Mouse (Mus musculus) CH12.LX (cell line): ENCODE results near the gene Eva1b. TPM values are rescaled to one million over a fixed set of nuclear protein-coding genes. Genes with fewer than 3 reads are reported as not detected.

ENCODE experiments used
- DNase-seq: peaks from one replicate; pipeline ENCODE4 v3.0.0-alpha.2; 2013; ENCODE audit errors: extremely low read depth
- H3K27ac ChIP-seq: 2 replicates; pipeline ENCODE4 v1.5.1; 2012; ENCODE audit warnings: low read depth, mild to moderate bottlenecking, control low read depth, moderate library complexity; ENCODE audit not compliant: insufficient read depth
- H3K27me3 ChIP-seq: replicated peaks from 2 replicates; pipeline ENCODE3; 2012; ENCODE audit warnings: inconsistent platforms
- H3K36me3 ChIP-seq, 2 experiments: replicated peaks in 1 of 2; 2 replicates each; pipeline versions ENCODE3 to v1.6.1; 2012; ENCODE audit warnings: inconsistent platforms in 1 of 2, low read length in 1 of 2, mild to moderate bottlenecking in 1 of 2, mixed read lengths in 1 of 2, moderate library complexity in 1 of 2; ENCODE audit not compliant: control insufficient read depth in 1 of 2, insufficient read depth in 1 of 2
- H3K4me1 ChIP-seq, 2 experiments: 2 replicates each; pipeline ENCODE4 v1.6.1; 2012; ENCODE audit warnings: inconsistent platforms in 1 of 2, moderate library complexity in 1 of 2; ENCODE audit not compliant: insufficient read depth in 2 of 2, control insufficient read depth in 1 of 2
- H3K4me2 ChIP-seq: 2 replicates; pipeline ENCODE4 v1.6.1; 2012; ENCODE audit warnings: low read depth, mild to moderate bottlenecking, control low read depth; ENCODE audit not compliant: poor library complexity, insufficient read depth, severe bottlenecking
- H3K4me3 ChIP-seq, 3 experiments: fragments of 150-350 bp in 1 of 3; sonication (generic) in 1 of 3; replicated peaks in 1 of 3; 2 replicates each; pipeline versions ENCODE3 to v1.5.1; 2011 to 2012; ENCODE audit warnings: low read depth in 2 of 3, low read length in 2 of 3, mild to moderate bottlenecking in 2 of 3, moderate library complexity in 2 of 3, control low read depth in 1 of 3, improper control_type of control experiment in 1 of 3, inconsistent platforms in 1 of 3, mixed read lengths in 1 of 3; ENCODE audit not compliant: poor library complexity in 1 of 3
- H3K79me2 ChIP-seq: replicated peaks from 2 replicates; pipeline ENCODE4 v1.6.1; 2012; ENCODE audit warnings: mild to moderate bottlenecking, moderate library complexity; ENCODE audit not compliant: control insufficient read depth, poor library complexity, insufficient read depth, severe bottlenecking; ENCODE audit errors: extremely low read depth
- H3K9ac ChIP-seq: 2 replicates; pipeline ENCODE4 v1.6.1; 2012; ENCODE audit warnings: low read depth, mild to moderate bottlenecking, control low read depth, moderate library complexity; ENCODE audit not compliant: insufficient read depth
- H3K9me3 ChIP-seq: replicated peaks from 2 replicates; pipeline ENCODE3; 2012; ENCODE audit warnings: low read length, inconsistent platforms, mixed read lengths
- CTCF ChIP-seq, 2 experiments: IDR thresholded peaks in 1 of 2; conservative IDR thresholded peaks in 1 of 2; 2 replicates each; pipeline ENCODE4 v1.5.1; 2011 to 2012; ENCODE audit warnings: low read depth in 2 of 2, low read length in 2 of 2, improper control_type of control experiment in 1 of 2, inconsistent platforms in 1 of 2, mild to moderate bottlenecking in 1 of 2, moderate library complexity in 1 of 2
- ELF1 ChIP-seq: IDR thresholded peaks from 2 replicates; pipeline ENCODE4 v1.6.1; 2014; ENCODE audit warnings: low read depth, mild to moderate bottlenecking, inconsistent platforms, low read length, improper control_type of control experiment
- EP300 ChIP-seq: IDR thresholded peaks from 2 replicates; pipeline ENCODE4 v1.6.1; 2011; ENCODE audit warnings: low read length, improper control_type of control experiment
- ETS1 ChIP-seq: conservative IDR thresholded peaks from 2 replicates; pipeline ENCODE4 v1.6.1; 2012; ENCODE audit warnings: low read depth, mild to moderate bottlenecking, inconsistent platforms, low read length, improper control_type of control experiment, moderate library complexity
- JUN ChIP-seq: IDR thresholded peaks from 2 replicates; pipeline ENCODE4 v1.6.1; 2011; ENCODE audit warnings: low read depth, mild to moderate bottlenecking, low read length, improper control_type of control experiment, moderate library complexity; ENCODE audit not compliant: insufficient read depth
- KAT2A ChIP-seq: IDR thresholded peaks from 2 replicates; pipeline ENCODE4 v1.6.1; 2012; ENCODE audit warnings: low read length, improper control_type of control experiment, inconsistent platforms; ENCODE audit not compliant: insufficient replicate concordance
- MAFK ChIP-seq: IDR thresholded peaks from 2 replicates; pipeline ENCODE4 v1.6.1; 2011; ENCODE audit warnings: low read length, improper control_type of control experiment; ENCODE audit not compliant: insufficient replicate concordance
- MYC ChIP-seq: IDR thresholded peaks from 2 replicates; pipeline ENCODE4 v1.6.1; 2011; ENCODE audit warnings: low read depth, mild to moderate bottlenecking, improper control_type of control experiment, low read length
- NELFE ChIP-seq: IDR thresholded peaks from 2 replicates; pipeline ENCODE4 v1.6.1; 2011; ENCODE audit warnings: low read depth, low read length, improper control_type of control experiment
- POLR2AphosphoS2 ChIP-seq: IDR thresholded peaks from 2 replicates; pipeline ENCODE4 v1.6.1; 2011; ENCODE audit warnings: low read depth, low read length, improper control_type of control experiment
- RAD21 ChIP-seq: IDR thresholded peaks from 2 replicates; pipeline ENCODE4 v1.6.1; 2011; ENCODE audit warnings: low read depth, mild to moderate bottlenecking, low read length, improper control_type of control experiment, moderate library complexity
- SMC3 ChIP-seq: IDR thresholded peaks from 2 replicates; pipeline ENCODE4 v1.6.1; 2011; ENCODE audit warnings: low read depth, low read length, improper control_type of control experiment
- TBP ChIP-seq: conservative IDR thresholded peaks from 2 replicates; pipeline ENCODE4 v1.6.1; 2011; ENCODE audit warnings: low read depth, low read length, improper control_type of control experiment
- ZNF384 ChIP-seq: IDR thresholded peaks from 2 replicates; pipeline ENCODE4 v1.6.1; 2012; ENCODE audit warnings: low read depth, low read length, improper control_type of control experiment, inconsistent platforms
- dilution Hi-C: fragments of 300-500 bp; cut with MboI; formaldehyde crosslinking; loops from 2 replicates; pipeline ENCODE4 v1.14.3; 2020; ENCODE audit warnings: low sequenced_read_pairs; ENCODE audit not compliant: extremely low pct_unique_long_range_greater_than_20kb, extremely low pct_ligation_motif_present
- in situ Hi-C: fragments of 300-500 bp; cut with MboI; formaldehyde crosslinking; loops from 3 replicates; pipeline ENCODE4 v1.14.3; 2019; ENCODE audit warnings: low sequenced_read_pairs, low pct_ligation_motif_present, low pct_unique_long_range_greater_than_20kb, mixed read lengths
- polyA plus RNA-seq: library from polyadenylated mRNA; unstranded; fragments of >175 nt; gene quantifications from 2 replicates; pipeline ENCODE4 v1.2.1, GENCODE M21; 2012; ENCODE audit warnings: low read depth; ENCODE audit not compliant: insufficient read length
- total RNA-seq, 2 experiments: library from RNA; depleted of rRNA; stranded (reverse); fragments of 300-350 nt in 1 of 2; fragments of >200 nt in 1 of 2; gene quantifications; 2 replicates each; pipeline ENCODE4 v1.2.3; 2012 to 2014

Eva1b gene
- total and polyA plus RNA-seq, 3 experiments: 0.97 to 4.3 (median 1.3) TPM

DNA sequence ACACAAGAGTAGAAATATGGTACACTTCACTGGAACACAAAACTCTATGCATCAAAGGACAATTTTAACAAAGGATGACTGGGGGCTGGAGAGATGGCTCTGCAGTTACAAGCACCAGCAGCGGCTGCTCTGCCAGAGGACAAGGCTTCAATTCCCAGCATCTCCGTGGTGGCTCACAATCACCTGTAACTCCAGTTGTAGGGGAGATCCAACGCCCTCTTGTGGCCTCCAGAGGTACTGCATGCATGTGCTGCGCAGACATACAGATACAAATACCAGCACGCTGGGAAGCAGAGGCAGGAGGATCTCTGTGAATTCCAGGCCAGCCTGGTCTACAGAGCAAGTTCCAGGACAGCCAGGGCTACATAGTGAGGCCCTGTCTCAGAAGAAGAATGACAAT is 9.1 kb downstream of the Eva1b start:
- in situ Hi-C loops: no loop called here
- dilution Hi-C loops: no loop called here
- TF ChIP-seq ZNF384 (no peak), EP300 (no peak), NELFE (0 out of 2 replicates have a peak, but pooled peaks have one; percentile 24), ETS1 (no peak), SMC3 (peak; percentile 39), MYC (no peak), CTCF (conservative IDR thresholded peaks at IDR 0.05 in 1 of 2, IDR thresholded peaks at IDR 0.05 in 1 of 2; ENCODE audit: low read depth in 2 of 2, low read length in 2 of 2) (peak; percentile 61 to 85), JUN (no peak)

DNA sequence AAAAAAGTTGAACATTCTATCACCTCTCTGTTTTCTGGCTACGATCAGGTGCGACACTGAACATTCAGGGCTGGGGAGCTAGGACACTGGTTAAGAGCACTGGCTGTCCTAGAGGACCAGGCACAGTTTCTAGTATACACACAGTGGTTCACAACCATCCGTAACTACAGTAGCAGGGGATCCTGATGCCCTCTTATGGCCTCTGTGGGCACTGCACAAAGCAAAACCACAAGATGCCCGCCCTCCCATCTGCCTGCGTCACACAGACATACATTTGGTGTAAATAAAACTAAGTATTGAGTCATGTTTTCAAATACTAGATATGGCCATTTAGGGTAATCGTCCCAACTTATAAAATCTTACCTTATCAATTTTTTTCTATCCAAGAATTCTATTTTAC is 10.0 kb downstream of the Eva1b start:
- TF ChIP-seq SMC3: 0 out of 2 replicates have a peak, but pooled peaks have one; percentile 32
- TF ChIP-seq MAFK: no peak
- TF ChIP-seq RAD21: peak; percentile 24
- no peak for TF ChIP-seq TBP
- TF ChIP-seq ELF1: no peak
- TF ChIP-seq CTCF (conservative IDR thresholded peaks at IDR 0.05 in 1 of 2, IDR thresholded peaks at IDR 0.05 in 1 of 2; ENCODE audit: low read depth in 2 of 2, low read length in 2 of 2): peak; percentile 14 to 45; a peak in 3 of 4 replicates
- in situ Hi-C loops (no loop called here), dilution Hi-C loops (no loop called here)
- Histone ChIP-seq H3K9ac (no peak overlapping the region), H3K9me3 (no peaks in the 10 kb centered on the region), H3K27me3 (no peaks in the 10 kb centered on the region), H3K79me2 (no peaks in the 10 kb centered on the region), H3K4me3 (no peak overlapping the region), H3K36me3 (peaks cover 0 to 67% of the 10 kb centered on the region in 2 experiments), H3K4me1 (no peaks in the 10 kb centered on the region), H3K4me2 (no peak overlapping the region), H3K27ac (no peak overlapping the region)
- no peak for DNase-seq

More for the DNA sequence above, 9.1 kb downstream of the Eva1b start:
- Histone ChIP-seq H3K4me3 (no peak overlapping the region), H3K9ac (no peak overlapping the region), H3K4me1 (no peaks in the 10 kb centered on the region), H3K9me3 (no peaks in the 10 kb centered on the region), H3K27ac (no peak overlapping the region), H3K27me3 (no peaks in the 10 kb centered on the region), H3K36me3 (peaks cover 0 to 67% of the 10 kb centered on the region in 2 experiments), H3K4me2 (no peak overlapping the region), H3K79me2 (no peaks in the 10 kb centered on the region)
- DNase-seq: peak; percentile 21

DNA sequence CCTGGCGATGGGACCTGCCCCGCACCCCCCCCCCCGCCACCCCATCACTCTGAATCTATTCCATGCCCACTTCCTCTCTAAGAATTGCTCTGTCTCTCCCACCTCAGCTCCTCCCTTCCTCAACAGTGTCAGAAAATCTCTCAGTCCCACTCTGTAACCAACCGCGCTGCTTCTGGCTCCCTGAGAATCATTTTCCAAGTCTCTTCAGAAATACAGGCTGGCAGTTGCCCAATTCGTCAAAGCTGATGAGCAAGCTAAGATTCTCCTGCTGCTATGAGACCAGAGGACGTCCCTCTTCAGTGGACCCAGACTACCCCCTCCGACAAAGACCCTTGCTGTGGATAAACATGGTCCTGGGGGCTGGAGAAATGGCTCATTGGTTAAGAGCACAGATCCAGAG is 11.9 kb downstream of the Eva1b start:
- peaks cover 5 to 68% of the 10 kb centered on the region in 2 experiments for H3K36me3 ChIP-seq
- TF ChIP-seq KAT2A (no peak), ELF1 (no peak), MAFK (no peak), RAD21 (no peak), JUN (no peak), POLR2AphosphoS2 (no peak), SMC3 (no peak), TBP (no peak)
- TF ChIP-seq, all 38 proteins: peak for 0
- Histone ChIP-seq H3K9ac (no peak overlapping the region), H3K9me3 (no peaks in the 10 kb centered on the region), H3K27me3 (no peaks in the 10 kb centered on the region), H3K4me3 (no peak overlapping the region), H3K4me2 (no peak overlapping the region), H3K79me2 (no peaks in the 10 kb centered on the region), H3K27ac (no peak overlapping the region), H3K4me1 (no peaks in the 10 kb centered on the region)
- in situ Hi-C loops (no loop called here), dilution Hi-C loops (no loop called here)
- DNase-seq: no peak
